Mouse (Mus musculus) stomach, embryonic 15.5 days (tissue): ENCODE measurements at regions not wholly inside any gene's neighbourhood (a gene's known extent, or its start where the extent isn't known, plus 50 kb on each side); places are given as distances from the start of the nearest gene placed in this dataset.

Experiments
- ATAC-seq: fragments of 200-750 bp; cut with Nextera tagmentation; 2 replicates; pipeline ENCODE4 v1.8.0; 2017; ENCODE audit warnings: low read depth, moderate number of reproducible peaks, moderate TSS enrichment; ENCODE audit not compliant: insufficient read depth, low FRiP score
- H3K27ac ChIP-seq: fragments of 300-500 bp; sonication (generic); 2 replicates; pipeline ENCODE4 v1.5.1; 2015; ENCODE audit warnings: mild to moderate bottlenecking, inconsistent platforms
- H3K27me3 ChIP-seq: fragments of 300-500 bp; sonication (generic); replicated peaks from 2 replicates; pipeline ENCODE4 v1.6.1; 2015; ENCODE audit warnings: inconsistent platforms
- H3K36me3 ChIP-seq: fragments of 300-500 bp; sonication (generic); 2 replicates; pipeline ENCODE4 v1.6.1; 2015; ENCODE audit warnings: inconsistent platforms
- H3K4me1 ChIP-seq: fragments of 300-500 bp; sonication (generic); 2 replicates; pipeline ENCODE4 v1.6.1; 2015; ENCODE audit warnings: inconsistent platforms
- H3K4me2 ChIP-seq: fragments of 300-500 bp; sonication (generic); 2 replicates; pipeline ENCODE4 v1.6.1; 2015; ENCODE audit warnings: mild to moderate bottlenecking, inconsistent platforms
- H3K4me3 ChIP-seq: fragments of 300-500 bp; sonication (generic); replicated peaks from 2 replicates; pipeline ENCODE4 v1.5.1; 2015; ENCODE audit warnings: inconsistent platforms
- H3K9ac ChIP-seq: fragments of 300-500 bp; sonication (generic); 2 replicates; pipeline ENCODE4 v1.6.1; 2015; ENCODE audit warnings: inconsistent platforms
- H3K9me3 ChIP-seq: fragments of 300-500 bp; sonication (generic); 2 replicates; pipeline ENCODE4 v1.6.1; 2016; ENCODE audit warnings: inconsistent platforms
- WGBS: fragments of 180-500 bp; shearing (Covaris S2); methylation state at CpG from one replicate; pipeline ENCODE4 v1.1.7; 2015; 5-methylcytosine and 5-hydroxymethylcytosine counted together

- H3K36me3 ChIP-seq, result no peaks in the 10 kb centered on the region
- H3K27ac ChIP-seq, result no peak overlapping the region
- H3K27me3 ChIP-seq, result no peaks in the 10 kb centered on the region
- H3K9ac ChIP-seq, result no peak overlapping the region
- WGBS, result 77% methylated on average over 10 of the region's 10 CpGs
- ATAC-seq, result no peak
- no peaks in the 10 kb centered on the region for H3K9me3 ChIP-seq
- no peaks in the 10 kb centered on the region for H3K4me1 ChIP-seq
- H3K4me2 ChIP-seq, result no peak overlapping the region
- no peak overlapping the region for H3K4me3 ChIP-seq
These were observed 59.7 kb upstream of the Kazn start for GRCm38 (mm10) chr4:142298770-142299337.

DNA sequence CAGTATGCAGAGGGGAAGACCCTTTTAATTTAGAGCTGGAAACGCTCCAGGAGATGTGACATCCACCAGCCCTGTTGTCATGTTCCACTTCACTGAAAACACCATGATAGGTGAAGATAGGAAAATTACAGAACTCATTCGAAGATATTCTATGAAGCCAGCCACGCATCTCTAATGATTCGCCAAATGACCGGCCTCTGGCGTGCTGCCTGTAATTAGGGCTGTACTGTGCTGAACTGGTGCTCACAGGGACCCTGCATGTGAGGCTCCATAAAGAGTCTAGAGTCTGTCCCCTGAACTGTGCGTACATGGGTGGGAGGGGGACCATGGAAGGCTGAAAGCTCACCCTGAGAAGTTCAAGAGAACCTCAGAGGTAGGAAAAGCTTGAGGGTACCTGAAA, 53.6 kb upstream of the Kazn start:
- H3K9ac ChIP-seq, result no peak overlapping the region
- no peak overlapping the region for H3K27ac ChIP-seq
- no peaks in the 10 kb centered on the region for H3K27me3 ChIP-seq
- H3K9me3 ChIP-seq, result no peaks in the 10 kb centered on the region
- WGBS, result 79% methylated on average over 7 of the region's 7 CpGs
- H3K4me3 ChIP-seq, result no peak overlapping the region
- H3K36me3 ChIP-seq, result no peaks in the 10 kb centered on the region
- H3K4me1 ChIP-seq, result no peaks in the 10 kb centered on the region
- ATAC-seq, result no peak
- no peak overlapping the region for H3K4me2 ChIP-seq

DNA sequence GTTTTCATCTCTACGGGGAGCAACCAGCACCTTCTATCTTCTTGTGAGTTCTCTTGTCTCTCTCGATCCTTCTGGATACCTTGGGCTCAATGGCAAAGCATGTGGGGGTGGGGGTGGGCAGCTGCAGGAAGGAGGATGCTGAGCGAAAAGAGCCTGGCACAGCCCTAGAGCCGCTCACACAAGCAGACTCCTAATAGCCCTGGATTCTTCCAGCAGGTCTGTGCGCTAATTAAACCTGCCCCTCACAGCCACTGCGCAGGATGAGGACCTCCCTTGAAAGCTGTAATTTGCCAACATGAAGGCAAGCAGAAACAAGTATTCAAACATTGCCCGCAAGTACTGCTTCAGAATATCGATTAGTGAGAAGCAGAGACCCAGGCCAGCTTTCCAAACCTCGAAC, 53.1 kb upstream of the Kazn start:
- no peak overlapping the region for H3K9ac ChIP-seq
- no peaks in the 10 kb centered on the region for H3K27me3 ChIP-seq
- H3K4me3 ChIP-seq, result no peak overlapping the region
- 82% methylated on average over 9 of the region's 9 CpGs for WGBS
- no peak overlapping the region for H3K27ac ChIP-seq
- H3K4me1 ChIP-seq, result no peaks in the 10 kb centered on the region
- no peak overlapping the region for H3K4me2 ChIP-seq
- H3K36me3 ChIP-seq, result no peaks in the 10 kb centered on the region
- H3K9me3 ChIP-seq, result no peaks in the 10 kb centered on the region
- no peak for ATAC-seq

DNA sequence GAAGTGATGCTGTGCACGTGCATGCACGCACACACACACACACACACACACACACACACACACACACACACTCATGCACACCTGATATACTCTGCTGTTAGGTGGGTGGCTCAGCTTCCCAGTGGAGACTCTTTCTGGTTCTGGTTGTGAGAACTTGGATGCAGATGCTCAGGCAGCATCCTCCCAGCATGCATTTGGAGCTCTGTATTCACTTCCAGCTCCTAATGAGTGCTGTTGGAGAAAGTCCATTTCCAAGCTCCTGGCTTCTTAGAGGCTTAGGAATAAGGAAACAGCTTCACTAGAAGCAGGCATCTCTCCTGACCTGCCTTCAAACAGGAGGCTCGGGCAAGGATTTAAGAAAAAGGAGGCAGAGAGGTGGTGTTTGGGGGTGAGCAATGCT, 52.2 kb upstream of the Kazn start:
- no peak overlapping the region for H3K4me2 ChIP-seq
- no peaks in the 10 kb centered on the region for H3K36me3 ChIP-seq
- no peaks in the 10 kb centered on the region for H3K4me1 ChIP-seq
- 87% methylated on average over 3 of the region's 3 CpGs for WGBS
- H3K27me3 ChIP-seq, result no peaks in the 10 kb centered on the region
- H3K9ac ChIP-seq, result no peak overlapping the region
- H3K4me3 ChIP-seq, result no peak overlapping the region
- no peaks in the 10 kb centered on the region for H3K9me3 ChIP-seq
- ATAC-seq, result no peak
- no peak overlapping the region for H3K27ac ChIP-seq
